Mouse (Mus musculus) ovary, adult 18-20 months (tissue): ENCODE results near the gene Pdc.
"Not testable (repeated sequence)": the region's sequence is repeated elsewhere in the genome, so short reads cannot be mapped to it uniquely, and the experiment has no call there.

Experiments used
- DNase-seq: peaks from one replicate; pipeline ENCODE4 v3.0.0; 2022; ENCODE audit warnings: low spot score, mixed read lengths

Pdc gene

GRCm38 (mm10) chr1:150319205-150319604 is at the start of gene Pdc:
Gene Pdc, plus strand, starts transcription at chr1:150319417.
- DNase-seq, result no peak

- DNase-seq, result not testable (repeated sequence)
These were observed 25.2 kb upstream of the Pdc start for GRCm38 (mm10) chr1:150294051-150294450.

DNA sequence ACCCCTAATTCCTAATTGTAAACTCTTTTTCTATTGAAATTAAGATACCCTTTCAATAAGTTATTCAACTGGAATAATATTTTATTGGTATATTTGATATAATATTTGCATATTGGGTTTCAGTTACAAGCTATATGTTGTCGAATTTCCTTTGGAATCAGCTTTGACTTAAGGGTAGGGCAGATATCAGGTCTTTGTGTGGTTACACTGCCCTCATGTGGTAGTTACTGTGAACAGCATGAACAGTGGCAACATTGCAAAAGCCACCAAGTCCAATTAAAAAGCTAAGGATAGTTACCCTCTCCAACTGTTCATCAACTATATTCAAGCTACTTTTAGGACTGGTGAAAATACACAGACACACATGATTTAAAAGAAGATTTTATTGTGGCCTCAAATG is 11.6 kb upstream of the Pdc start:
- DNase-seq, result no peak

DNA sequence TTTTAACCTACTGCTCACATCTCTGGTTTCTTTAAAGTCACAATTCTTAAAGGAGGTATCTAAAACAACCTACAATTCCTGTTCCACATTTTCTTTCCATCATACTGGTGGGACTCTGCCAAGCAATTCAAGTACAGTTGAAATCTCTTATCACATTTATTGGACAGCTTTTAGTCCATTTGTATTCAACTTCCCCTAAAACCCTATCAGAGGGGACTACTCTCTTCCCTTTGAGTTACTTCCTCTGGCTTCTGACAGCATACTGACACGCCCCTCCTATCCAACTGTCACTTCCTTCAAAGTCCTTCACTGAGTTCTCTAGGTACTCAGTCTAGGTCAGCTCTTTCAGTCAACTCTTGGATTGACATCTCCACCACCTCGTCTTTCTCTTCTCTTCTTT is 15.9 kb downstream of the Pdc start:
- DNase-seq, result no peak

DNA sequence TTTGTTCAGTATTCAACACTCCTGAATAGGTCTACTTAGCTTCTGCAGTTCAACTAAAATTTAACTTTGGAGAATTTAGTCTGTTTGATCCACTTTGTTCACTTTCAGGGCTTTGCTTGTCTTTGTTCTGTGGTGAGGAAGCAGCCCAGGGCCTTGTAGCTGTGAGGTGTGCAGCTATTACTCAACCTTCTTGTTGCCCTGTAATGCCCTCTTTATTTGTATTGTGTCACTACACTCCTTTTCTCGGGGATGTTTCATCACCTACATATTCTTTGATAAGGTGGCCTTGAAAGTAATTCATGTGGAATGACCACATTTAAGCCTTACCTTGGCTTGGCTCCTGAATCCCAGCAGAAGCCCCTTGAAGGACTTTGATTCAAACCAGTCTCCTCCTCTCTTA is 41.6 kb downstream of the Pdc start:
- DNase-seq, result no peak

GRCm38 (mm10) chr1:150372895-150373294 is 53.7 kb downstream of the Pdc start:
- no peak for DNase-seq

GRCm38 (mm10) chr1:150374247-150374646 is 55.0 kb downstream of the Pdc start:
- DNase-seq, result no peak
